Mouse (Mus musculus): ENCODE results near the gene Tango2.

Tango2 gene

GRCm38 (mm10) chr16:18347931-18348600 is at the start of gene Tango2, which contains the start of gene Arvcf:
TSS of gene Tango2 (minus strand) at chr16:18348103.
TSS of gene Arvcf (plus strand) at chr16:18348182.
- no peak for DNase-seq (ENCODE audit: low read depth, low spot score)

GRCm38 (mm10) chr16:18396791-18397621 is 49.1 kb upstream of the Tango2 start:
- no peak for DNase-seq (ENCODE audit: low read depth, low spot score)

- no peak for DNase-seq (ENCODE audit: low read depth, low spot score)
These were observed 48.3 kb upstream of the Tango2 start for GRCm38 (mm10) chr16:18396201-18396600.

GRCm38 (mm10) chr16:18395620-18396036 is 47.7 kb upstream of the Tango2 start:
- no peak for DNase-seq (ENCODE audit: low read depth, low spot score)

GRCm38 (mm10) chr16:18394777-18395619 is 47.1 kb upstream of the Tango2 start:
- no peak for DNase-seq (ENCODE audit: low read depth, low spot score)

GRCm38 (mm10) chr16:18394056-18394455 is 46.2 kb upstream of the Tango2 start:
- no peak for DNase-seq (ENCODE audit: low read depth, low spot score)

GRCm38 (mm10) chr16:18393595-18393994 is 45.7 kb upstream of the Tango2 start:
- DNase-seq (ENCODE audit: low read depth, low spot score), result no peak

- DNase-seq (ENCODE audit: low read depth, low spot score), result peak; percentile 81
These were observed 44.8 kb upstream of the Tango2 start for GRCm38 (mm10) chr16:18392469-18393426.

GRCm38 (mm10) chr16:18391728-18392127 is 43.8 kb upstream of the Tango2 start:
- DNase-seq (ENCODE audit: low read depth, low spot score), result no peak

- DNase-seq (ENCODE audit: low read depth, low spot score), result no peak
These were observed 43.2 kb upstream of the Tango2 start for GRCm38 (mm10) chr16:18391127-18391526.

GRCm38 (mm10) chr16:18390399-18390798 is 42.5 kb upstream of the Tango2 start:
- no peak for DNase-seq (ENCODE audit: low read depth, low spot score)

- no peak for DNase-seq (ENCODE audit: low read depth, low spot score)
These were observed 40.9 kb upstream of the Tango2 start for GRCm38 (mm10) chr16:18388583-18389435.

GRCm38 (mm10) chr16:18387704-18388582 is 40.0 kb upstream of the Tango2 start:
- DNase-seq (ENCODE audit: low read depth, low spot score), result no peak

GRCm38 (mm10) chr16:18386972-18387371 is 39.1 kb upstream of the Tango2 start:
- no peak for DNase-seq (ENCODE audit: low read depth, low spot score)

GRCm38 (mm10) chr16:18386451-18386850 is 38.5 kb upstream of the Tango2 start:
- no peak for DNase-seq (ENCODE audit: low read depth, low spot score)

- DNase-seq (ENCODE audit: low read depth, low spot score), result no peak
These were observed 37.5 kb upstream of the Tango2 start for GRCm38 (mm10) chr16:18385411-18385810.

- DNase-seq (ENCODE audit: low read depth, low spot score), result no peak
These were observed 36.8 kb upstream of the Tango2 start for GRCm38 (mm10) chr16:18384659-18385058.

- no peak for DNase-seq (ENCODE audit: low read depth, low spot score)
These were observed 36.3 kb upstream of the Tango2 start for GRCm38 (mm10) chr16:18384211-18384610.

- no peak for DNase-seq (ENCODE audit: low read depth, low spot score)
These were observed 35.9 kb upstream of the Tango2 start for GRCm38 (mm10) chr16:18383756-18384155.

Measured in c-Kit-negative CD71-positive TER-119-positive erythroid progenitor cells, embryonic 14.5 days (primary cell).